Mouse (Mus musculus) NIH3T3 (cell line): ENCODE results near the gene Babam2.
"Not testable (repeated sequence)": the region's sequence is repeated elsewhere in the genome, so short reads cannot be mapped to it uniquely, and the experiment has no call there.

Experiments used
- DNase-seq: peaks from one replicate; pipeline ENCODE4 v3.0.0-alpha.2; 2012; ENCODE audit warnings: low read depth

The Babam2 gene

GRCm38 (mm10) chr5:31831587-31831986 is 134.1 kb downstream of the Babam2 start:
- no peak for DNase-seq

- peak; percentile 82 for DNase-seq
Observed at GRCm38 (mm10) chr5:31835691-31836090, 138.2 kb downstream of the Babam2 start.

DNA sequence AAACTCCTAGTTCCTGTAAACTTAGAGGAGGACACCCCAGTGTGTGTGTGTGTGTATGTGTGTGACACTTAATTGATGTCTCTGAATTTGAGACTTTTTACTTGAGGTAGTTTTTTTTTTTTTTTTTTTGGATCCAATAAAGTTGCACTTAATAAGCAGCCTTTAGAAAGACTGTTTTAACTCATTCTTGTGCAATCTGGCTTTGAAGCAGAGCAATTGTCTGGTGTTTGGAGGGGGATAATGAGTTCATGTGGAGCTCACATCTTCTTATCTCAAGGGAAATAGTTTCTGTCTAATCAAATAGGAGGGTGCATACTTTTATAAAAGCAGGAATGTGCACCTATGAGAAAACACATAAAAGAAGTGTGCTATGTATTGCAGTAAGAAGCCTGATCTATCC is 142.5 kb downstream of the Babam2 start:
- DNase-seq, result no peak

- no peak for DNase-seq
Observed at GRCm38 (mm10) chr5:31840406-31840805, 142.9 kb downstream of the Babam2 start.

DNA sequence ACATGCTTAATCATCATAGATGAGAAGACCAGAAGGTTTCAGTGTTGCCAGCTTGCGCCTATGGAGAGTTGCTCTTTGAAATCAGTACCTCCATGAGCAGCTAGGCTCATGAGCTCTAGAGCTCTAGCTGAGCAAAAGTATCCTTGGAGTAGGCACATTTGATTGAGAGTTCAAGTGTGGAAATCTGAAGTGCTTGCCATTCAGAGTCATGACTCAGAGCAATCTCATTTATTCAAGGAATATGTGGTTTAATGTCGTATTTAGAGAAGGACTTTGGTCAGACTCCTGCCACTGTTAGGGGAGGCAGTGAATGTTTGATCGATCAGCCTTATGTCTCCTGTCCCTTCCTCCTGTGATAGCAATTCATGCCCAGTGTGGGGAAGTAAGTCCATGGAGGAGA is 147.4 kb downstream of the Babam2 start:
- peak; percentile 58 for DNase-seq

DNA sequence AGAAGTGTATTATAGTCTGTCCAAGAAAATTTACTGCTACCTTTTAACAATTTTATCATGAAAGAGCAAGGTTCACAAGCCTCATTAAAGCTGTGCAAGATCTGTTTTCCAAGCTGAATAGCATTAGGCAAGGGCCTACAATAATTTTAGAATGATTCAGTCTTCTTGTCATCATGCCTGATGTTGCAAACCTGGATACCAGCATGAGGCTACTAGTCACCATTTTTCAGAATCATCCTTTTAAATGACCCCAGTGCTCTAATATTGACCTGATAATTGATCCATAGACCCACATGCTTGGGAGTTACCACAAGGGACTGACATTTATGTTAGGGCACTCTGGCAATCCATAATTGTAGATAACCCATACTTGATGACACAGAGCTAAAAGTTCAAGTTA is 149.5 kb downstream of the Babam2 start:
- peak; percentile 65 for DNase-seq

DNA sequence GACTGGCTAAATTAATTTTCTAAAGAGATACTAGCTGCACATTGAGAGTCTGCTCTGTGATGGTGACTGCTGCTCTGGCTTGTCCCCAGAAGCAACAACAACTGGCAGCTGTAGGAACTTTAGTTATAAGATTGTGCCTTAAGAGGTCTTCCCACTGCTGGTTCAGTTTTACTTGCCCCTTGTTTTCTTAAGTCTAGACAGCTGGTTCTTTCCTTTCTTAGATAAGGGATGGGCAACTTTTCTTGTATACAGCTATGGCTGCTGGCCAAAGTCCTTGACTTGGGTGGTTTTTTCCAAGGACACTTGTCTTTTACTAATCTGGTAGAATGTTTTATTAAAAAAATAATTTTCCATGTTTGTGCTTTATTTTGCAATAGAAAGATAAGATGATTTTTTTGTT is 151.5 kb downstream of the Babam2 start:
- no peak for DNase-seq

DNA sequence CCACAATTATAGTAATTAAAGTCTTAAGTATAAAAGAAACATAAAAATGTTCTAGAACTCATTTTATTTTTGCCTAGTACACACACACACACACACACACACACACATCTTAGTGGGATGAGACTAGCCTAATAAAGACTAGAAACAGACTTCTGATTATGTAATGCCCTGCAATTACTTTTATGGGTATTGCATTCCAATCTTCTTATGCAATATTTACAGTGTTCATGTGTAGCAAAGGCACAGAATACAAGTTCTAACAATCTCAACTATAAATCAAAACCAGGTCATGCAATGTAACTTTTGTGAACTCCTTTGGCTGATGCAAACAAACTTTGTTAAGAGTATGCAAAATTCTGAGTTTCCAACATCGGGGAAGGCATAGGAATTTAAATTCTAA is 155.3 kb downstream of the Babam2 start:
- peak; percentile 41 for DNase-seq

- no peak for DNase-seq
Observed at GRCm38 (mm10) chr5:31853831-31854230, 156.3 kb downstream of the Babam2 start.

DNA sequence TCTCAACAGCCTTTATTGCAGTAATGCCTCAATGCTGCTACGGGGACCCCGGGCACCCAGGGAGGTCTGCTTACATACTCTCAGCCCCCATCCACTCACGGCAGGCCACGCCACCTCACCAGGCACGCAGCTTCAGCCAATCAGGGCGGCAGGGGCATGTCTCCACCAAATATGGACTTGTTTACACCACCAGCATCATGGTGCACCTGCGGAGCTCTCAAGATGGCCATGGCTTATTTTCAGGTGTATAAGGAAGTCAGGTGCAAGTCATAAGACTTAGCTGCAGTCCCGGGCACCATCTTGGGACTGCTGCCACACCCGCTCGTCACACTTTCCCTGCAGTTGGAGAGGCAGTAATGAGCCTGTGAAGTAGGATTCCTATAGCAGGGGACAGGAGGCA is 161.4 kb downstream of the Babam2 start:
- DNase-seq, result not testable (repeated sequence)

DNA sequence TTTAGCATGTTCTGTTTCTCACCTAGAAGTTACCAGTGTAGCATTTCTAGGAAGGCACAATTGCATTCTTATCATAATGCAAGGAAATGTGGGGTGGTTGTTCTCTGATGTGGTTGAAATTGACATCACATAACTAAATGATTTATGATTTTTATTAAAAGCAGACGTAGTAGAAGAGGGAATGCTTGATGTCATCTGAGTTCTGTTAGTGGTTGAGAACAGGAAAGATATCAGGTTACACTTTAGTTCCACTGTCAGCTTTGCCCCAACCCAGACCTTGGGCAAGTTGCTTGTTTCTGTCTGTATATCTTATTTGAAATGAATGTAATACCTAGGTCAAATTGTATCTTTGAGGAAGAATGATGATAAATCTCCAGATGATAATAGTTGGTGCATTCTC is 162.9 kb downstream of the Babam2 start:
- DNase-seq, result peak; percentile 79

GRCm38 (mm10) chr5:31860831-31861624 is 163.5 kb downstream of the Babam2 start:
- peak; percentile 57 for DNase-seq

DNA sequence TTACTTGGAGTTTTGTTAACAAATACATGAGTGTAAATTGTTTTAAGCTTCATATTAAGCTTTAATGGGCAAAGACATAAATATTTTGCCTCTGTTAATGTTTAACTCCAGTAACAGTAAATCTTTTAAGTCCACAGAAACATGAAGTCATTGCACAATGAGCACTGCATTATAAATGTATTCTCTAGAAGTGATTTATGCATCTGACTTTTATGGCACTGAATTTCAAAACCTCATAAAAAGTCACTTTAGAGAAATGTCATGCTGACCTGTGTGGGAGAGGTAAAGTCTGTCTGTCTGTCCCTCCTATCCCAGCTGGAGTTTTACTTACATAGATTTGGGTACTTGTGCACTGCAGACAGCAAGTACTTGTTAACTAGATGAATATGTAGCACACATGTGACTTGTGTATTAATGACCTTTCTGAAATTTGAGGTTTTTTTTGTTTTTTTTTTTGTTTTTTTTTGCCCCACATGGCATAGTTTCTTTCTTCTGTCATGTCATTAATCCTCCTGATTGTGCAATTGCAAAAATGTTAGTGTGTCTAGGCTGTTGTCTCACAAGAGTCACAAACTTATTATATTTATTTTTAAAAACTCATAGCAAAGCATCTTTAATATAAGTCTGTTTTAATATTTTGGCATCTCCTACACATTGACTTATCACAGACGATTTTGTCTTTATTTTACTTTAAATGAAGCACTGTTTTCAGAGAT is 165.4 kb downstream of the Babam2 start:
- DNase-seq, result peak; percentile 69

DNA sequence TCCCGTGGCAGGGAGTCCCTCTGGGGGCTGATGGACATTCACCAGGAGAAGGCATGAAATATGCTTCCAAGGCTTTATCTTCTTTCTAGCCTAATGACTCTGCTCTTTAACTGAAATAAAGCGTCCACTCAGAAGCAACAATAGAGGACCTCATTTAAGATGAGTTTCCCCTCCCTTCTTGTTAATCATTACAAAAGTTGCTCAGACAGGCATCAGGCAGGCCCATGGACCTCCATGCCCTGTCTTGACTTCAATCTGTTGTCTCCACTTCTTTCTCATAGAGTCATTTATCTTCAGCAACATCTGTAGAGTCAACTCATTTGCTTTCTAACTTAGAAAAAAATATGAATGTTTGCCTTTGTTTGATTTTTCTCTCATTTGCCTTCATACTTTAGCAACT is 166.6 kb downstream of the Babam2 start:
- DNase-seq, result no peak

GRCm38 (mm10) chr5:31866071-31866470 is 168.6 kb downstream of the Babam2 start:
- peak; percentile 62 for DNase-seq

DNA sequence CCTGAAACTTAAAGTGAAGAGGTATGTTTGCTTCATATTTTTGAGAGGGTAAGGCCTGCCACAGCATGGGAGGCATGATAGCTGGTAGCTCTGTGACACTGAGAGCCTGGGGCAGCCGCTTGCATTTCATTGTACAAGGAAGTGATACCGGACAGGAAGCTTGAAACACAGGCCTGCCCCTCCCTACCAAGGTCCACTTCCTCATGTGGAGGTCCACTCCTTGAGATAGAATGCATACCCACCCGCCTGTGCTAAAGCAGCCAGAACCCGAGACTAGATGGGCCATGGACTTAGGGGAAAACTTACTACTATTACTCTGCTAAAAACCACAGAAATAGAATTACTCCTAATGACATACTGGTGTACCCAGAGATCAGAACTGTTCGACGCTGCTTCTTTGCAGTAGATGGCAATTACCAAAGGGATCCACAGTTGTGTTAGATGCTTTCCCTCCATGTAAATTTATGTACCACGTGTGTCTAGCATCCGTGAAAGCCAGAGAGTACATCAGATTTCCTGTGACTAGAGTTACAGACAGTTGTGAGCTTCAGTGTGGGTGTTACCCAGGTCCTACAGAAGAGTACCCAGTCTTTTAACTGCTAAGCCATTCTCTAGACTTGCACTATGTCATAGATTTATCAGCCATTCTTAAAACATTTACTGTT is 173.5 kb downstream of the Babam2 start:
- no peak for DNase-seq

- no peak for DNase-seq
Observed at GRCm38 (mm10) chr5:31873328-31873727, 175.8 kb downstream of the Babam2 start.

GRCm38 (mm10) chr5:31874543-31874942 is 177.1 kb downstream of the Babam2 start:
- no peak for DNase-seq

DNA sequence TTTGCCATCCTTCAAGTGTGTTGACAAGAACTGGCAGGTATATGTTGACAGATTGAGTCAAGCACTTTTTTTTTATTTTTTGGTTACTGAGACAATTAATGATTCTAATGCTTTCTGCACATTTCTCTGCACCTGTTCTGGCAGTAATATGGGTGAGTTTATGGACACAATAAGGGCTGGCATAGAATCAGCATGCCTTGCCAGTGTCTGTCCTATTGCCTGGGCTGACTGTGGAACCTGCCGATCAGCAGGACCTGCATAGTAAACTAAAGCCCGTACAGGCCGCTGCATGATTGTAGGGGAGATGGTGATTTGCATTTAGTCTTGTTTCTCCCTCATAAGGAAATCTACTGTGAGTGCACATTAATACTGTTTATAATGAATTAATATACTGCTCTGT is 178.0 kb downstream of the Babam2 start:
- DNase-seq, result no peak

DNA sequence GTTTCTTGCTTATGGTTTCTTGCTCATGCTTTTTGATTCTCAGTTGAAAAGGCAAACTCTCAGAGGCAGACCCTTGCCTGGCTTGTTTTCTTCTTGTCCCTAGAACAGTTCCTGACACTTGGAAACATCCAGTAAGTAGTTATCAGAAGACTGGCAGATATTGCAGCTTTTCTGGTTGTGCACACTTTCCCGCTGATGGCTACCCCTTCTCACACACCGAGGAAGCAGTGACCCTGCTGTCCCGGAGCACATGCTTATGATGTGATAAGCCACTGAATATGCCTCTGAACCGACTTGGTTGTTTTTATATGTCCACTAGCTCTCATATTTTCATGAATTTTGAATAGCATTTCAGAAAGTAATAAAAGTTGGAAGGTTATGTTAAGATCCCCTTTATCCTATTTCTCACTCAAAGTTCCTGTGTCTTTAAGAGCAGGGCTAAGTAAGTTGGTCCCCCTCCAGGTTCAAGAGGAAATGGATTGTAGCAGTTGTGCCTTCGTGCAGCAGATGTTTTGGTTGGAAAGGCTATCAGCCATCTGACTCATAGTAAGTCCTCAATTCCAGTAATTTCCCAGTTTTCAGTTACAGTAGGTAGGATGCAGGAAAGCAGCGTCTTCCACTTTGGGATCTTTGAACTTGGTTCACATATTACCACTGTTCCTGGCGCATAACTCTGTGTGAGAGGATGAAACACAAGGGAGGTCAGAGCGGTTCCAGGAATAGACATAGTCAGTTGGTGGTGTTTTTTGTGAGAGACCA is 178.9 kb downstream of the Babam2 start:
- peak; percentile 90 for DNase-seq

GRCm38 (mm10) chr5:31880457-31880856 is 183.0 kb downstream of the Babam2 start:
- no peak for DNase-seq

- peak; percentile 87 for DNase-seq
Observed at GRCm38 (mm10) chr5:31882297-31882696, 184.8 kb downstream of the Babam2 start.
